Mouse (Mus musculus) lung, adult 2 months (tissue): ENCODE results near the gene Cpt1a. TPM values are rescaled to one million over a fixed set of nuclear protein-coding genes. Genes with fewer than 3 reads are reported as not detected.
A peak's percentile ranks its signal among the peaks of the same experiment; 100 is the strongest.

Experiments used
- DNase-seq: peaks from one replicate; pipeline ENCODE4 v3.0.0; 2022
- H3K4me1 ChIP-seq: fragments of 200-500 bp; 2 replicates; pipeline ENCODE4 v1.6.1; 2011; ENCODE audit warnings: low read length; ENCODE audit not compliant: control insufficient read depth, insufficient read depth
- H3K4me3 ChIP-seq: fragments of 200-500 bp; replicated peaks from 2 replicates; pipeline ENCODE3; 2011; ENCODE audit warnings: low read depth, mild to moderate bottlenecking, control low read depth, low read length; ENCODE audit errors: extremely low read depth
- CTCF ChIP-seq: fragments of 200-500 bp; IDR thresholded peaks from 2 replicates; pipeline ENCODE4 v1.5.1; 2011; ENCODE audit warnings: mild to moderate bottlenecking, low read length, control low read depth; ENCODE audit not compliant: insufficient read depth
- POLR2A ChIP-seq: fragments of 200-500 bp; IDR thresholded peaks from 2 replicates; pipeline ENCODE4 v1.6.1; 2011; ENCODE audit warnings: low read depth, mild to moderate bottlenecking, control low read depth, low read length, borderline replicate concordance; ENCODE audit errors: extremely low read depth
- WGBS: fragments of 180-500 bp; shearing (Covaris S2); methylation state at CpG from one replicate; pipeline ENCODE4 v1.1.7; 2018; 5-methylcytosine and 5-hydroxymethylcytosine counted together
- polyA plus RNA-seq: library from polyadenylated mRNA; depleted of rRNA; stranded (reverse); fragments of >200 nt; gene quantifications from 2 replicates; pipeline ENCODE4 v1.2.3, GENCODE M21; 2012

Cpt1a gene
- polyA plus RNA-seq, 1 experiment: 126 TPM

DNA sequence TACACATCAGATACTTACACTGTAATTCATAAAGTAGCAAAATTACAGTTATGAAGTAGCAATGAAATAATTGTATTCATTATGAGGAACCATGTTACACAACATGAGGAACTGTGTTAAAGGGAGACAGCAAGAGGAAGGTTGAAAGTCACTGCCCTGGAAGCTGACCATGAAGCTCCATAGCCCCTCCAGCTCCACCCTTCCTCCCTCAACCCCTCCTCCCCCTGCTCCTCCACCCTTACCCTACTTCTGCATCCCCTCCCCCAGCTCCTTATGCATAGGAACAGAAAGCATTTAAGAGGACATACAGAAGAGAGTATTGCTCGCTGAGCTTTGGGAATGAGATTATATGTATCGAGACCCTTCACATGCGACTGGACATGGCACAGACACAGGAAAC lies 56.5 kb downstream of the Cpt1a start:
- no peak for TF ChIP-seq POLR2A
- TF ChIP-seq CTCF: no peak
- no peak overlapping the region for H3K4me3 ChIP-seq
- H3K4me1 ChIP-seq: peaks cover 12% of the 10 kb centered on the region
- WGBS: 91% methylated on average over 3 of the region's 3 CpGs
- DNase-seq: no peak

DNA sequence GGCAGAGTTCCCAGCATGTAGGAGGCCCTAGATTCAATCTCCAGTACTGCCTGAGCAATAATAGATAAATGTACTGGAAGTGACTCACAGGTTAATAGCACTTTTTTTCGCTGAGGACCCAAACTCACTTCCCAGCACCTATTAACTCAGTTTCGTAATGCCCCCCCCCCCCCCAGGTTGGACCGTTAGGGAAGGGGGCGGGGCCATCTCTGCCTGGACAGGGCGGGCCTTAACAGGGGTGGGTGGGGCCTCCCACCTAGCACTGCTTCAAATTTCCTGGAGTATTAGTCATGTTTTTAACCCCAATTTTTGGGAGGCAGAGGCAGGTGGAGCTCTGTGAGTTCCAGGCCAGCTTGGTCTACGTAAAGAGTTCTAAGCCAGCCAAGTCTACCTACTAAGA lies 65.9 kb downstream of the Cpt1a start:
- H3K4me3 ChIP-seq: no peak overlapping the region
- WGBS: 61% methylated on average over 6 of the region's 6 CpGs
- TF ChIP-seq CTCF (no peak), POLR2A (no peak)
- DNase-seq: no peak
- H3K4me1 ChIP-seq: peaks cover 2% of the 10 kb centered on the region; the same call in 1 of the 2 replicates

DNA sequence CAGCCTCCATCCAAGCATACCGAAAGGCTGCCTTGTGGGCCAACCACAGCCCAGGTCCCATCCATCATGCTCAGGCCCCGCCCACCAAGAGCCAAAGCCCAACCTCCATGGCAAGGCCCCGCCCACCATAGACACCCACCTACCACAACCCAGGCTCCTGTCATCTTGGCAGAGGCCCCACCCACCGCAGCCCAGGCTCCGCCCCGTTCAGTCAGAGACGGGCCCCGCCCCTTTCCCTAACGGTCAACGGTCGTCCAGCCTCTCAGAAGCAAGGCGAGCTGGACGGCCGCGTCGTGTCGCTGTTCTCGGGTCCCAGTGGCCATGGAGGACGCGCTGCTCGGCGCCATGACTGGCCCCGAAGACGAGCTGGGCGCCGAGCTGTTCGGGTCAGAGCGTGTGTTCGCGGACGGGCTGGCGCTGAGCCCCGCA lies 66.5 kb downstream of the Cpt1a start, which contains the start of gene Tesmin:
Gene Tesmin, plus strand, starts transcription at position 229 of the 429 bp plus-strand sequence.
- peak; percentile 70 for DNase-seq
- Histone ChIP-seq H3K4me3 (peak within 1 kb of the TSS; percentile 35), H3K4me1 (peaks cover 2% of the 10 kb centered on the region; the same call in 1 of the 2 replicates)
- 2% methylated on average over 33 of the region's 33 CpGs for WGBS
- TF ChIP-seq POLR2A: no peak; the same call in 1 of the 2 replicates
- no peak for TF ChIP-seq CTCF

DNA sequence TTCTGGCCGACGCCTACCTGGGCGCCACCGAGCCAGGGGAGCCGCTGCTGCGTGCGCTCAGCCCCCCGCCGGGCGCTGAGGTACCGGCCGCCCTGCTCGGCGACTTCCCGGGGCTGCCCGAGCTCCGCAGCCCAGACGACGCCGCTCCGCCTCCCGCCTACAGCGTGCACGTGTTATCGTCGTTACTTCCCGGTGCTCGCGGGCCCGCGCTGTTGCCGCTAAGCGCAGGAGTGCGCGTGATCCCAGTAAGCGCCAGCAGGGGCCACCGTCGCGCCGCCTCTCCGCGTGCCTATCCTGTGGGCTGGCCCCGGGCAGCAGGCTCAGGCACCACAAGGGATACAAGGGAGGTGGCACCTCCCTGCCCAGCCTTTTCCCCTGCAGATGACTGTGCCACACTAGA lies 67.0 kb downstream of the Cpt1a start:
- peak overlapping the region; percentile 35 for H3K4me3 ChIP-seq
- under 1% methylated on average over 43 of the region's 43 CpGs for WGBS
- peak; percentile 53 for TF ChIP-seq CTCF
- no peak for TF ChIP-seq POLR2A
- peak; percentile 89 for DNase-seq
- peaks cover 2% of the 10 kb centered on the region; the same call in 1 of the 2 replicates for H3K4me1 ChIP-seq

DNA sequence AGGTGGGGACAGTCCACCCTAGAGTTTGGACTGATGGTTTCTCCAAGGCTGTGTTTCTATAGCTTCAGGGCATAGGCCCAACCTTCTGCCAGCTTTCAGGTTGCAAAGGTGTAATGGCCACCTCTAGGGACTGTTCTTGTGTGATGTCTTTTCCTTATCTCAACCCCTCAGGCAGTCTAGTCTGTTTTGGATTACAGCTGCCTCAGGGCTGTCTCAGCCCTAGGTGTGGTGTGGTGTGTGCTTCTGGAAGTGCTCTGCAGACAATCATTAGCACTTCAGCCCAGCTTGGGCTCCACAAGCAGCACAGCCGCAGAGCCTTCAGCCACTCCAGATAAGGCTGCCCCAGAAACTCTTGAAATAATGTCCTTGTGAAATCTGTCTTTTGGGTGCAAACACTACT lies 70.2 kb downstream of the Cpt1a start:
- H3K4me3 ChIP-seq: no peak overlapping the region
- 66% methylated on average over 1 of the region's 1 CpGs for WGBS
- no peak for TF ChIP-seq CTCF
- TF ChIP-seq POLR2A: no peak
- no peak for DNase-seq
- peaks cover 2% of the 10 kb centered on the region; the same call in 1 of the 2 replicates for H3K4me1 ChIP-seq

DNA sequence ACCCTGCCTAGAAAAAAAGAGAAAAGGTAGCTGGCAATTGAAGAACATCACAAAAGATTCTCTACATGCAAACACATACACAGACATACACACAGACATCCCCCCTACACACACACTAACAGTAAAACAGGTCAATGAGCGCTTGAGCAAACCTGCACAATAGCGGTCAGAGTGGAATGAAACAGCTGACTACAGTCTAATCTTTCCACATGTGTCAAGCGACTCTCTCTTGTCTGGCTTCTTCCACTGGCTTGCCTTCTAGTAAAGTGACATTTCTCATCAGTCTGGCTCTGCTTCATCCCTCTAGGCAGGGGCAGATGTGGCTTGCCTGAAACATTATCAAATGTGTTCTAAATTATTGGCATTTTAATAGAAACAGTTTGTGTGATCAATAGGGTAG lies 72.1 kb downstream of the Cpt1a start:
- H3K4me3 ChIP-seq: no peak overlapping the region
- WGBS: 86% methylated on average over 3 of the region's 3 CpGs
- DNase-seq: no peak
- H3K4me1 ChIP-seq: peaks cover 2% of the 10 kb centered on the region; the same call in 1 of the 2 replicates
- TF ChIP-seq POLR2A: no peak
- TF ChIP-seq CTCF: no peak

DNA sequence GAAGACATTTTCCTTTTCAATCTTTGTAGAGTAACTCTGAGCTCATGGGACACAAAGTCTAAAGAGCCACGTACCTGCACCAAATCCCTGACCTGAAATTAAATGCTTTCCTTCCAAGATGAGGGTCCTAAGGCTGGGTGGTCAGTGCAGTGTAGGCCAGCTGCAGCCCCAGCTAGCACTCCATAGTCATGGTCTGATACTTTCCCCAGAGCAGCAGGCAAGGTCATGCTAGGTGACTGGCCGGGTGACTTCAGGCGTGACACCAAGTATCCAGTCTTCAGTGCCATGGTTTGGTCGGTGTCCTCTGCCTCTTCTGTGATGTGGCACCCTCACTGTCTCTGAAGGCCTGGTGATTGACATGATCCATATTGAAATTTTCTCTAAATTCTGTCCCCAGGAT lies 77.9 kb downstream of the Cpt1a start:
- H3K4me1 ChIP-seq: no peaks in the 10 kb centered on the region
- no peak overlapping the region for H3K4me3 ChIP-seq
- DNase-seq: no peak
- WGBS: 89% methylated on average over 4 of the region's 4 CpGs
- TF ChIP-seq POLR2A (no peak), CTCF (no peak)

DNA sequence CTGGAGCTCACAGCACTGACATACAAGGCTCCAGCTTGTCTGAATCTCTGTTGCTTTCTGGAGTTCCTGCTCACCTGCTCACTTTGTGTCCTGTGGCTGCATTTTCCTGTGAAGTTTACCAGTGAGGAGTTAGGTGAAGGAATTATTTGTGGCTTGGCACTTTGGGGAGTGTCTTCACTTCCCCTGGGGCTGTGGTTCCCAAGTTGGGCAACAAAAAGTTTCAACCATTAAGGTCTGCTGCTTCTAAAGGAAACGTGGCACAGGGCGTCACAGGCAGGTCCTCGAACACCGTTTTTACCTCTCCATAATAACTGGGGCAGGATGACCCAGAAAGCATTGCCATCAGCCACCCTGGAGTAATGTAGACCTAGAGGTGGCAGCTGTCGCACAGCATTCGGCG lies 79.4 kb downstream of the Cpt1a start:
- 77% methylated on average over 7 of the region's 7 CpGs for WGBS
- no peaks in the 10 kb centered on the region for H3K4me1 ChIP-seq
- H3K4me3 ChIP-seq: no peak overlapping the region
- TF ChIP-seq CTCF (no peak), POLR2A (no peak)
- DNase-seq: no peak

DNA sequence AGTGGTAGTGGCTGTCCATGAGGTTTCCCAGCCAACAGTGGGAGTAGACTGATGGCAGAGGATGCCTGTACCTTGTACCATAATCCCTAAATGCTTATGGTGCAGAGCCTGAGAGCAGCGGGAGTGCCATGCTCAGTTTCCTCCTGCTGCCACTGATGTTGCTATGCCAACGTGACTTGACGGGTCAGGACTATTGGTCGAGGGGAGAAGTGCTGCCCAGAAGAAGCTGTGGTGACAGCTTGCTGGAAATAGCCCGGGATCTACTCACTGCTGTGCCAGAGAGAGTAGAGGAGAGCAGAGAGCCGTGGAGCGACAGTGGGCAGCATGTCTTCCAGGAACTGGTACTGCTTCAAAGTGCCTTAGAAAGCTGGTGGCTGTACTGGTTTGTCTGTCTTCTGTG lies 79.8 kb downstream of the Cpt1a start:
- no peak for DNase-seq
- WGBS: 46% methylated on average over 7 of the region's 7 CpGs
- Histone ChIP-seq H3K4me3 (no peak overlapping the region), H3K4me1 (no peaks in the 10 kb centered on the region)
- TF ChIP-seq POLR2A (no peak), CTCF (no peak)

DNA sequence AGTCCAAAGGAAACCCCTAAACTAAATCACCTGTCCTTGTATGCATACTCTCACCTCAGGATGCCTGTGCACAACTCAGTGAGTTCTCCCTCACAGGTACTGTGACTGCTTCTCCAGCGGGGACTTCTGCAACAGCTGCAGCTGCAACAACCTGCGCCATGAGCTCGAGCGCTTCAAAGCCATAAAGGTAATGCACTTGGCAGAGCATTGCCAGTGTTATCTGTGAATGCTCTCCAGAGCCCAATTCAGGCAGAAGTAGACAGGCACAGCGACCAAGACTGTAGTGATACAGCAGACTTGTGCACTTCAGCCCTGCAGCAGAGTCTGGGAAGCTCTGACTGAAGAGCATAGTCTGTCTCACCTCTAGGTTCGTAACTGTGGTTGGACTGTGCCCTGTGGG lies 80.3 kb downstream of the Cpt1a start:
- TF ChIP-seq CTCF: no peak
- TF ChIP-seq POLR2A: no peak
- WGBS: 83% methylated on average over 6 of the region's 6 CpGs
- H3K4me3 ChIP-seq: no peak overlapping the region
- no peaks in the 10 kb centered on the region for H3K4me1 ChIP-seq
- no peak for DNase-seq

DNA sequence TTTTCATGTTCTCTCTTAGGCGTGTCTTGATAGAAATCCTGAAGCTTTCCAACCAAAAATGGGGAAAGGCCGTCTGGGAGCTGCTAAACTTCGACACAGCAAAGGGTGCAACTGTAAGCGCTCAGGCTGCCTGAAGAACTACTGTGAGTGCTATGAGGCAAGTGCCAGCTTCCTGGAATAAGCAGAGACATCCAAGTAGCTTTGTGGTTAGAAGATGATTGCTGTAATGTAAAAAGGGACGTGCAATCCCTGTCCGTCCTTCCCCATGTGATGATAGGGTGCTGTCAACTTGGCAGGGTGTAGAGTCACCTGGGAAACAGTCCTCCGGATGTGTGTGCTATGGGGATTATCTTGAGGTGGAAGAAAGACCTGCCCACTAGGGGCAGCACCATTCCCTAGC lies 81.9 kb downstream of the Cpt1a start:
- Histone ChIP-seq H3K4me1 (no peaks in the 10 kb centered on the region), H3K4me3 (no peak overlapping the region)
- TF ChIP-seq POLR2A (no peak), CTCF (no peak)
- no peak for DNase-seq
- 79% methylated on average over 7 of the region's 7 CpGs for WGBS
